Mouse (Mus musculus): ENCODE measurements at regions not wholly inside any gene's neighbourhood (a gene's known extent, or its start where the extent isn't known, plus 50 kb on each side); places are given as distances from the start of the nearest gene placed in this dataset.

DNA sequence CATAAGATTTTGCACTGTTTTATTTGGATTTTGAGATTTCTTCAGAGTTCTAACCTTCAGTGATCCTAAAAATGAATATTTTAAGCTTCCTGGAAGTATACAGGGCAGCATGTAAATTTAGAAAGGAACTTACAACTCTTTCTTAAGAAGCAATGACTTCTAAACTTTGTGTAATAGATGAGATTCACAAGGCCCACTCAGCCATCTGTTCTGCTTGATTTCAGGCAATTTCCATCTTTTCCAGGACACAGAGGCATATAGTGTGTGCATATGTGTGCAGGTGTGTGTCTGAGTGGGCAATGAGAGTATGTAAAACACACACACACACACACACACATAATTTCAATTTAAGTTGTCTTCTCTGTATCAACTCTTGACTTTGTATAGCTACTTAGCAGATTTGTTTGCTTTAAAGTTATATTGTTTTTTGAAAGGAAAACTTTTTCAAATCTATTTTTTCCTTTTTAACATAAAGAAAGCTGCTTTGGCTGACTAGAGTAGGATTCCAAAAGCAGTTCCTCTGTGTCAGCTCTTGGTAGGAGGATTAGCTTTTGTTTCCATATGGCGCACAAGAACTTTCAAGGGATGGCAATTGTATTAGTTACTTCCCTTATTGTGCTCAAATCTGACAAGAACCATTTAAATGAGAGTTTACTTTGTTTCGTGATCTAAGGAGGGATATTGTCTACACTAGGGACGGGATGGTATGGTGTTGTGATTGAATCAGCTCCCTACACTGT lies 387.6 kb downstream of the D3Ertd751e start:
- peak; percentile 30 for DNase-seq (ENCODE audit: low spot score)

DNA sequence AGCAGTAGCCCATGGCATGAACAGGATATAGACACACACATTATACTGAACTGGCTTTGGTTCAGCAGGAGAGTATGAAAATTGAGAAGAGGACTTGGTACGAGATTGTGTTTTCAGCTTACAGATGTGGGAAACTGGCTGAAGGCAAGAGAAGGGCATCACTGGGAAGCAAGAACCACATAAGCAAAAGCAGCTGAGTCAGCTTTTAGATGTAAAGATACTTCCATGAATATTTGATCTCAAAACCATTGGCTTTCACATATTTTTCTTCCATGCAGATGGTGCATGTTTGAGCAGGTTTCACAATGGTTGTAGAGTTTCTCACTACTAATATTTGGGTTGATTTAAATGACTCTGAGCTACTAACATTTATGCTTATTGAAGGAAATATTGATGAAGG lies 389.9 kb downstream of the D3Ertd751e start:
- DNase-seq (ENCODE audit: low spot score) = no peak

DNA sequence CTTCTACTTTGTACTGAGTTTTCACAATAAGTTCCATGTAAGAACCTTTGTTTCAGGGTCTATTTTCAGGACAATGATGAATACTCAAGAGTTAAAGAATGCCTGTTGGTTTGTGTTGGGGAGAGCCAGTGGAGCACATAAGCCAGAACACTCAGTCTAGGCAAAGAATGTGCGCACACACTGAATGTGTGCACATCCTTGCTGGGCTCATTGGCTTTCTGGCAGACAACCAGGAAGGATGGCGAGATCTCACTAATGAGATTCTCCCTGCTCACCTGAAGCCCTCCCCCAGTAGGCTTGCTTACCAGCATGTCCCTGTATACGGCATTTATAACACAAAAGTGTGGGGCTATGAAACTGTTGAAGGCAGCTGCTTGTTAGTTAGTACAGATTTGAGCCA lies 411.0 kb downstream of the D3Ertd751e start:
- DNase-seq (ENCODE audit: low spot score) = no peak

DNA sequence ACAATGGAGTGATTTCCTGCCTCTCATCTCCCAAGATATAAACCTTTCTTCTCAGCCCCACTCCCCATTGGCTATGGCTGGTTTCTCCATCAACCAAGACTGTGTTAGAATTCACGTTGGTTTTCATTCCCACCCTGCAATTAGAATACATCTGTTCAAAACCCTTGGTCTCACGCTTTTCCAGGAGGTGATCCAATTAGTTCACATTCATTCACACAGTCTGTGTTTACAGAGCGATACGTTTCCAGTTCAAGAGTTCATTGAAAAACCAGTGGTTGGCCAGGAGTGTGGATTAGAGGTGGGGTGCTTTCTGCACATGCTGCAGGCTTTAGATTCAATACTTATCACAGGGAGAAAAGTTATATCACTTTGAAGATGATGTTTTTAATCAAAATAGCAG lies 412.5 kb downstream of the D3Ertd751e start:
- no peak for DNase-seq (ENCODE audit: low spot score)

DNA sequence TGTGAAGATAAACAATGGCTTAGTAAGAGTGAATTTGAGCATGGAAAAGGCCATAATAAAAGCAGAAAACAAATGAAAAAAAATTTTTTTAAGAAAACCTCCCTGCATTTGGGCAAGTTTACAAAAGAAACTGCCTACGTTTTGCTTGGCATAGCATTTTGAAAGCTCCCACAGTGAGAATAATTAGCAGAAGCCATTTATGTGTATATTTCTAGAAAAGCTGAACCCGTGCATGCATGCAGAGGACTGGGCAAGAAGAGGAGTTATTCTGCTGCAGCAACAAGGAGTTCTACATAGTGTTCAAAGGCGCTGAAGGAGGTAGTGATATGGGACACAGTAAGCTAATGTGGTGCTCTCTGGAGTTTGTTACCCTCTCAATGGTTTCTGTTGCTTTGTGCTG lies 421.3 kb downstream of the D3Ertd751e start:
- no peak for DNase-seq (ENCODE audit: low spot score)

DNA sequence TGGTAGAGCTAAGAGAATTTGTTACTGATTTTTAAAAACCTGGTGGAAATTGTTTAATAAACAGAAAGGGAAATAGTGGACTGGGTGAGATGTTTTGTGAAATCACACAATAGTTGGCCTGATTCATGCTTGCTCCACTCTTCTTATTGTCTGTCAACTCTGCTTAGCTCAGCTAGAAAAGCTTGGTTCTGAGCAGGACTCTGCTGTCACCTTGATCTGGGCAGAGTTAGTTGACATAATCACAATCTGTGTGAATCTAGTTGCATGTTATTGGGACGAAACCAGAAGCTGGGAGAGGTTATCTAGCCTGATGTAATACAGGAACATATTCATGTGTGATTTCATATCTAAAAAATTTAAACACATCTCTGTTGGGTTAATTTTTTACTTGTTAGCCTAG lies 456.8 kb downstream of the D3Ertd751e start:
- no peak for DNase-seq (ENCODE audit: low spot score)

DNA sequence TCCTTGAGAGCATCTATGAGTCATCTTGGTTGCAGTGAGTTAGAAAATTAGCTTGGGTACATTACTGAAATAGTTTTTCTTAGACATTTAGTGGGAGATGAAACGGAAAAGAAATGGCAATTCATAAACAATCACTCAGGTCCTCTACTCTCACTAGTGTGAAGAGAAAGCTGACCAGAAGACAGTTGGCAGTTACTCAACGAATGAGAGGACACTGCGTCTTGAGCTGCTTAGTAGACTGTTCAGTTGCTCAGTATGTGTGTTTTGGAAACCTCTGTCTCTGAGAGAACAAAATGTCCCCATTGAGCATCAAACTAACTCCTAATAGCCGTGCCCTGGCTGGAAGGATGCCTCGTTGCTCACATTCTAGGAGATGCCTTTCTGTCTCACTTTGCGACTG lies 459.0 kb downstream of the D3Ertd751e start:
- no peak for DNase-seq (ENCODE audit: low spot score)

DNA sequence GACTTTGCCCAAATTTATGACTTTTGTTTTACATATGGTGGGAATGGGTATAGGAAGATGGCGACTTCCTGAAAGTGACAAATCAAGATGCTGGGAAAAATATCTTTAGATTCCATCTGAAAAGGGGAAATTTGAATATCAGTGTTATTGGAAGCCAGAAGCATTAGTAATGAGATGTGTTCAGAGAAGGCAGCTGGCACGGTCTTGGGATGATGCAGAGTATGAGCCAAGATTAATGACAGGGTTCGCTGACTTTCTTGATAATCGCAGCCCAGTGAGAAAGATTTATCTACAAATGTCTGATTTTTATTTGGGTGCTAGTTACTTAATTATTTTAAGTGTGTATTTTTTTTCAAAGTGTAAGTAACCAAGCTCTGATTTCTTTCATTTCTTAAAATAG lies 463.2 kb downstream of the D3Ertd751e start:
- no peak for DNase-seq (ENCODE audit: low spot score)

DNA sequence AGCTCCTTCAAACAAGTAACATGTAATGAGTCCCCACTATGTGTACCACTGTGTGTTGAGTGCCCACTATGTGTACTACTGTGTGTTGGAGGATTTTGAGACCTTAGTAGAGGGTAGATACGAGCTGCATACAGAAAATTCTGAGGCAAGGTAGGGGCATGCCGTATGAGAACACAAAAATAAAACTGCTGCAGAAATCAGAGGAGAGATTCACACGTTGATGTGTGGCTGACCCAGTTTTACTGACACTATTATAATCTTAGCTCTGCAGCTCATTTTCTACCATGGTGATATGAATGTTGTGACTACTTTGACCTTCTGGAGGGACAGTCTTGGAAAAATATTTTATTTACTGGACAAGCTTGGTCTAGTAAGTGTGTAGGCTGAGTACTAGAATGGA lies 469.0 kb downstream of the D3Ertd751e start:
- DNase-seq (ENCODE audit: low spot score) = no peak

DNA sequence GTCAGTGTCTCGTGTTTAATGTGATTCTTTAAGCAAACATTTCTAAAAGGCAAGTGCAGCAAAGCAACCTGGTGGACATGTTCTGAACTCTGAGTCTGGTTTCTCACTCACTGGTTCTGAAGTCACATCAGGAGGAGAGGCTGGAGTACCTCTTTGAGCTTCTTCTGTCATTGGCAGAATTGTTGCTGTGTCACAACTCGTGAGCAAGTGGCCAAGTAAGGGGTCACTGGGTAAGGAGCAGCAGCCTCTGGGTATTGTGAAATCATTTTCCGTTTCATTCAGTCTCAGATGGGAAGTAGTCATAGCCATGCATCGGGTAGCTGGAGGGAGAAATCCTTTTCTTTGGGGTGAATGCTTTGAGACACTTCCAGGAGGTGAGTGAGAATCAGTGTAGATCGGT lies 470.0 kb downstream of the D3Ertd751e start:
- no peak for DNase-seq (ENCODE audit: low spot score)

DNA sequence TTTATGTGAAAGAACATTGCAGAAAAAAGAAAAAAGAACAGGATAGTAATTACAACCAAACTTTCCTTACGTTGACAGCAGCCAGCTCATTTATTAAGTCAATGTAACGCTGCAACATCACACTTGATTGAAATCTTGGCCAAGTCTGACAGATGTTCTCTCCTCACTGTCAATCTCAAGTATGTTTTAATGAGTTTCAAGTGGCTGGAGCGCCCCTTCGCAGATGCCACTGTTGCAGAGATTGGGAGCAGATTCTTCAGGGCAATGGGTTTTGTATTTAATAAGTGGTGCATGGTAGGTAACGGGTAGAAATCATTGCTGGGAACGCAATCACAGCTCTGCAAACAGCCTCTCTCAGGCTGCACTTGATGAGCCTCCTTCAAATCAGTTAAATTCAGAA lies 470.8 kb downstream of the D3Ertd751e start:
- no peak for DNase-seq (ENCODE audit: low spot score)

DNA sequence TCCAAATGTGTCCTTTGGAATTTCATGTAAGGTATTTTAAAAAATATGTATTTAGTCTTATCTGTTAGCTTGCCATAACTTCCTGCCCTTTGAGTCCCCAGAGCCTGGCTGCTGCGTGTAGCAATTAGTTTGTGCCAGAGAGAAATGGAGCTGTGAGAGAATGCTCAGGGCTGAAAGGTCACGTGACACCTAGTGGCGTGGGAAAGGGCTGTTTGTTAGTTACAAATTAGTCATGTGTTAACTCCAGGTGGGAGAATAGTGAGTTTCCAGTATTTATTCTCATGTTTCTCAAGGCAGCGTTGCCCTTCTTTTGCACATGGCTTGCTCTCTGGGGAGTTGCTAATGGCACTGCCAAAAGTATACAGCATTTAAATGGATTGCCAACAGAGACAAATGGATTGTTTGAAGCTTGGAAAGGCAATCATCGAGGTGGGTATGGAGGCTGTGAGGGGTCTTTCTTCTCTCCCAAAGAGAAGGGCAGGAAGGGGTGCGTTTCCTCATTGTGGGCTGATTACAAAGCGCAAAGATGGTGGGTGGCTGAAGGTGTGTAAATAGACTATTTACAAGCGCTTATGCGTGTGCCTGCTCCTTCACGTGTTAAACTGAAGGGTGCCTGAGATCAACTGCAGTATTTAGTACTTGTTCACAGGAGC lies 472.3 kb downstream of the D3Ertd751e start:
- DNase-seq (ENCODE audit: low spot score) = no peak

DNA sequence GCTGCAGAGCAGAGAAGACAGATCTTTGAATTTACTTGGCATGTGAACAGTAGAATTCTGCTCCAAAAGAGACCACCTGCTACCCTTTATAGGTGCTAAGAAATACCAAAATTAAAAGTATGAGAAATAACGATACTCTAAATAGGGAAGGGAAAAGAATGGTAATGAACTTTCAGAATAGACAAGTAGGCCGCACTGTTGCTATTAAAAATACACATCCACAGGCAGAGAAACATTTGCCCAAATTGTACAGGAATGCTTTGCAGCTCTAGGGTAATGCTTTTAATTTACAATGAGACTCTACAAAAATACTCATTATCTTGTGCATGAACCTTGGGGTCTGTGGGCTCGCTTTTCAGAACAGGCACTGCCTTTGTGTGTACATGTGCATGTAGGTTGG lies 476.3 kb downstream of the D3Ertd751e start:
- DNase-seq (ENCODE audit: low spot score) = no peak

DNA sequence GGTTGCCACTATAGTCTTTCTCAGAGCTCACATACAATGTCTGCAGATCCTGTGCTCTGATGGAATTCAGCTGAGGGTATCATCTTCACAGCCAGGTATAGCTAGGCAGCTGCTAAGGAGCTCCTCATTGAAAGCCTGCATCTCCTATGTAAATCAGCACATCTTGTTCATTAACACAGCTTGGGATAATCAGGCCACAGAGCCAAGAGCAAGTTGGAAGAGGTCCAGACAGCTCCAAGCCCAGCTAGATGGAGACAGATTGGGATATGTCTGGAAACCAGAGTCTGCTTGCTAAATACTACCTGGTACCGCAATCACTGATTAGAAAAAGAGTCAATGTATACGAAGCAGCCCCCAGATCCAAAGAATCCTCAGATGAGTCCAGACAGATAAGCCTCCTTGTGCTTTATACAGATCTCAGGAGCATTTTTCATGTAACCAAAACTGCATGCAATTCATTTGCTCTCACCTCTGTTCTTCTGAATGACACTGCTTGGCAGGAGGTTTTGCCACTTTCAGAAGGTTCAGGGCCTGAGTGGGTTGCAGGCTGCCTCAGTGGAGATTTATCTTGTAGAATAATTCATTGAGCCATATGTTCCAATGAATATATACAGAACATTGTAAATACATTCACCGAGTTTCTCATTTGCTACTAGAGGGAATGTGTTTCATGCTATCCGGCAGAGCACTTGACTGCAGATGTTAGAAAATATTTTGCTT lies 485.4 kb downstream of the D3Ertd751e start:
- DNase-seq (ENCODE audit: low spot score) = peak; percentile 68

DNA sequence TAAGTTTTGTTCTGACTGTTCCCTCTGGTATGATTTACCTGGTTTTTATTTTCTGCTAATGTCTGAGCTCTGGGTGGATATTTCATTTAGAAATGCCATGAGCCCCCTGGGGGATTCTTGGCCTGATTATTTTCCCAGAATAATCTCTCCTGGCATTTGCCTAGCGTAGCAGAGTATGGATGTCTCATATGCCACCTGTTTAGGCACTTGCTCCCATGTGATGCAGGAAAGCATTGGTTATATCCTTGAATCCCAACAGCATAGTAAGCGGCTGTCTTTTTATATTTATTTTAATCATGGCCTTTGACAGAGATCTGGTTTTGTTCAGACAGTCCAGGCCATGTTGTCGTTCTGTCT lies 486.0 kb downstream of the D3Ertd751e start:
- no peak for DNase-seq (ENCODE audit: low spot score)

DNA sequence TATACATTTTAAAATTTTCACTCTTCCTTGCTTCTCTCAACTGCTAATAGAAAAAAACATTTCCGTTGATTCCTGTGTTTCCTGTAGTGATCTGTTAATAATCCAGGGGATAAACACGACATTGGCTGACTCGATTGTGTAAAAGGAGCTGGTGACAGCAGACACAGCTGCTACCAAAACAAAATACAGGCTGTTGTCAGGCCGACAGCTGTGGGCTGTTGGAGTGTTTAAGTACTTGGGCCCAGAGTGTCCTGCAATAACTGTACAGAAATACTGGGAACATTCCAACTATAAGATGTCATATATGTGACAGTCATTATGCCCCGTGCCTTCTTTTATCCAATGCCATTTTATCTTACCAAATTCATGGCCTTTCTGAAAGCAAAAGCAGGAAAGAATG lies 489.9 kb downstream of the D3Ertd751e start:
- no peak for DNase-seq (ENCODE audit: low spot score)

DNA sequence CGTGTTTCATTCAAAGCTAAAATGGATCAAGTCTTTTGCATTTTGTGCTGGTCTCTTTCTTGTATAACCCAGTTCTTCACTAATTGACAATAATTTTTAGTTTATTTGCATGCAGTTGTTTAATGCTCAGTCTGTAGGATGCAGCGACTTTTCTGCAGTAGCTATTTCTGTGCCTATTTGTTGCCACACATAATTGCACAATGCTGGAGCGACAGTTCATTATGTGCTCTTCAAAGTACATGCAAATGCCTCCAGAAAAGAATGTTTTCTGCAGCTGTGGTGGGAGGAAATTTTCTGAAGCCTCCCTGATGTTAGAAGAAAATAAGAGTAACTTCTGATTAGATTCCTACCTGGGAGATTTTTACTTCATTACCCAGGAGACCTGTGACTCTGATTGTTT lies 491.3 kb downstream of the D3Ertd751e start:
- peak; percentile 11 for DNase-seq (ENCODE audit: low spot score)

DNA sequence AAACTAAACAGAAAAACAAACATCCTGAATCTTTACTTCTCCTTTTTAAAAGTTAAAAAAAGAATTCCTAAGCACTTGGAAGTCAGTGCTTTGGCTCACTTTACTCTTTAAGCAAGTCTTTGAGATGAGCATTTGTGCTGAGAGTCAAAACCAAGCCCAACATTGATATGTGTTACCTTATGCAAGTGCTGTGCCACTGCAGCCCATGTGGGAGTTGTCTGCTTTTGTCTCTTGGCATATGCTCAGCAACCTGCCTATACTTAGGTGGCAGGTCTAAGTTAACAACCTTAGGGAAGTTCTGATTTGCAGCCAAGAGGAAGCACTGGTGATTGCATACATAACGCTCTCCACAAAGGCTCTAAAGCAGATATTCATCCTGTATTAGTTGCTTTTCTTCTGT lies 493.1 kb downstream of the D3Ertd751e start:
- no peak for DNase-seq (ENCODE audit: low spot score)

Data from layer of hippocampus, adult 11-12 months (tissue).